Mouse (Mus musculus) 3134 (cell line): ENCODE measurements around the gene Slc5a10.

Source experiments
- DNase-seq: peaks from one replicate; pipeline ENCODE4 v3.0.0-alpha.2; 2011; ENCODE audit warnings: low spot score; ENCODE audit not compliant: insufficient read length; ENCODE audit errors: extremely low read depth

Gene Slc5a10

GRCm38 (mm10) chr11:61706232-61706631, 14.4 kb downstream of the Slc5a10 start:
- no peak for DNase-seq

GRCm38 (mm10) chr11:61705581-61705980, 15.0 kb downstream of the Slc5a10 start:
- no peak for DNase-seq

GRCm38 (mm10) chr11:61702494-61702893, 18.1 kb downstream of the Slc5a10 start:
- DNase-seq, result no peak

GRCm38 (mm10) chr11:61701696-61702095, 18.9 kb downstream of the Slc5a10 start:
- DNase-seq, result no peak

GRCm38 (mm10) chr11:61699933-61700332, 20.7 kb downstream of the Slc5a10 start:
- DNase-seq, result peak; percentile 31

- no peak for DNase-seq
These were observed 21.2 kb downstream of the Slc5a10 start for GRCm38 (mm10) chr11:61699460-61699859.

GRCm38 (mm10) chr11:61698852-61699251, 21.8 kb downstream of the Slc5a10 start:
- no peak for DNase-seq

GRCm38 (mm10) chr11:61692996-61693395, 27.6 kb downstream of the Slc5a10 start:
- no peak for DNase-seq

- DNase-seq, result peak; percentile 65
These were observed 33.0 kb downstream of the Slc5a10 start for GRCm38 (mm10) chr11:61687595-61687994.

GRCm38 (mm10) chr11:61686906-61687453, 33.6 kb downstream of the Slc5a10 start:
- DNase-seq, result peak; percentile 73

GRCm38 (mm10) chr11:61686141-61686540, 34.5 kb downstream of the Slc5a10 start:
- no peak for DNase-seq

GRCm38 (mm10) chr11:61685119-61685725, 35.4 kb downstream of the Slc5a10 start:
- no peak for DNase-seq

GRCm38 (mm10) chr11:61683907-61684731, 36.5 kb downstream of the Slc5a10 start, which contains the start of gene Fam83g:
TSS of gene Fam83g (plus strand) at chr11:61684091.
- no peak for DNase-seq

- no peak for DNase-seq
These were observed 41.3 kb downstream of the Slc5a10 start for GRCm38 (mm10) chr11:61679091-61679866.

- DNase-seq, result no peak
These were observed 42.9 kb downstream of the Slc5a10 start for GRCm38 (mm10) chr11:61677709-61678108.

GRCm38 (mm10) chr11:61676216-61676854, 44.3 kb downstream of the Slc5a10 start:
- DNase-seq, result no peak

- DNase-seq, result no peak
These were observed 45.3 kb downstream of the Slc5a10 start for GRCm38 (mm10) chr11:61675332-61675731.

- DNase-seq, result no peak
These were observed 45.8 kb downstream of the Slc5a10 start for GRCm38 (mm10) chr11:61674839-61675159.

GRCm38 (mm10) chr11:61674151-61674838, 46.3 kb downstream of the Slc5a10 start:
- DNase-seq, result no peak

GRCm38 (mm10) chr11:61673686-61674085, 46.9 kb downstream of the Slc5a10 start:
- DNase-seq, result no peak
